Mouse (Mus musculus) ZHBTc4 (cell line): ENCODE data around the gene Nrd1.

Source experiments
- DNase-seq: peaks from one replicate; pipeline ENCODE4 v3.0.0-alpha.2; 2011; ENCODE audit warnings: low read depth, low spot score

Gene Nrd1

DNA sequence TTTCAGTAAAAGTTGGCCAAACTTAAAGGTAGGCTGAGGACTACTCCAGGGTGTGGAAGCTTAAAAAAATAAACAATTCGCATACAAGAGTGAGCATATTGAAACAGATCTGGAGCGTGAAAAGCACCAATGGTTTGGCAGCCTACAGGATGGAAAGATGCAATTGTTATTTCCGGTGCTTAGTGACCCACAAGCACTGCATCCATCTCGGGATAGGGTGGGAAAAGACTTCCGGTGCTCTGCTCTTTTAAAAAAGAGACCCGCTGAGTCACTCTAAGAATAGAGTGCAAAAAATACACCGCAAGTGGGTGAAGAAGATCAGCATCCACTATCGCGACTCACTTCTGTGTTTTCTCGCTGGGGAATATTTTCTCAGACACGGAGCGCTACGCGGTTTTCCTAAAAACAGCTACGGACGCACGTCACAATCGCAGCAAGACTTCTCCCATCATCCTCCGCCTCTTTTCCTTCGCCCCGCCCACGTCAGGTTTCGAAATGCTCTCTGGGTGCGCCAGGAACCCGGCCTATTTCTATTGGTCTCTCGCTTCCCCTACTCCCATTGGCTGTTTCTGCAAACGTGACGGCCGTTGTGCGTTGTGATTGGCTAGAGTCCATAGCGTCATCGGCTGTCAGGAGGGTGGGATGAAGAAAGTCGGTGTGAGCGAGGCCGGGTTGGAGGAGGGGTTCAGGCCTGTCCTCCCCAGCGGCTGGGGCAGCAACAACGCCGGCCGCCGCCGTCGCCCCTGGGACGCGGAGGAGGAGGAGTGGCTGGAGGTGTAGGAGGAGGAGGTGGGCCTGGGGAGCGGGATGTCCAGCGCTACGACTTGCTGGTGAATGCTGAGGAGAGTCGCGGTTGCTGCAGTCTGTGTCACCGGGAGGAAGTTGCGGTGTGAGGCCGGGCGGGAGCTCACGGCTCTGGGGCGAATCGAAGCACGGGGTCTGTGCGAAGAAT, at the start of gene Nrd1:
Gene Nrd1, plus strand, starts transcription at position 657 of the 952 bp plus-strand sequence.
- peak; percentile 99 for DNase-seq

DNA sequence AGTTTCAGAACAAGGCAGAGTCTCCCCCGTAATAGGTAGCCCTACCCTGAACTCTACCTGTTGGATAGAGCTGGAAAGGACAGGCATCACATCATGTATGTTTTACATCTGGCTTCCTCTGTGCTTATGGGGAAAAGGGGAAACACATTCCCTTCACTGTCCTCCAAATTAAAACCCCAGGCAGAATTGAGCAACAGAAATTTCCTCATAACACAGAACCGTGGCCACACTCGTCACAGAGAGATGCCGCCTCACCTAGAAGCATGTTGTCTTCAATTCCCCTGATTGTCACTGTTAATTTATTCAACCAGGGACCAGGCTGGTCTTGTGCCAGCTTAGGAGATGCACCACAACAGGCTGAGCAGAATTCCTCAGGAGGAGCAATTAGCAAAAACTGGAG, 48.8 kb upstream of the Nrd1 start:
- no peak for DNase-seq

DNA sequence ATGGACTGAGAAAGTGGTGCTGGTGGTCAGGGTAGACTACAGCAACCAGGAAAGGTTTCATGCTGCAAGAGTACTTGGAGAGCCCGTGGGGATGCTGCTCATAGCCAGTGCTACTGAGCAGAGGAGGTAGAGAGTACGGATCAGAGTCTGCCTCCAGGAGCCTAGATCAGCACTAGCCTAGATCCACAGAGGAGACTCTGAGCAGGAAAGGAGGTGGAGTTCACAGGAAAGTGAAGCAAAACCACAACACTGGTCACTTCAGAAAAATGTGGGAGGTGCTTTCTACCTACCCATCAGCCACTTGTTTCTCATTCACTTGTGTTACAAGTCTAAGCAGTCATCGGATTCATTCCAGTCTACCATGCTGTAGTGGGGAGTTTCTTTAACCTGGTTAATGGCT, 40.8 kb upstream of the Nrd1 start:
- no peak for DNase-seq

DNA sequence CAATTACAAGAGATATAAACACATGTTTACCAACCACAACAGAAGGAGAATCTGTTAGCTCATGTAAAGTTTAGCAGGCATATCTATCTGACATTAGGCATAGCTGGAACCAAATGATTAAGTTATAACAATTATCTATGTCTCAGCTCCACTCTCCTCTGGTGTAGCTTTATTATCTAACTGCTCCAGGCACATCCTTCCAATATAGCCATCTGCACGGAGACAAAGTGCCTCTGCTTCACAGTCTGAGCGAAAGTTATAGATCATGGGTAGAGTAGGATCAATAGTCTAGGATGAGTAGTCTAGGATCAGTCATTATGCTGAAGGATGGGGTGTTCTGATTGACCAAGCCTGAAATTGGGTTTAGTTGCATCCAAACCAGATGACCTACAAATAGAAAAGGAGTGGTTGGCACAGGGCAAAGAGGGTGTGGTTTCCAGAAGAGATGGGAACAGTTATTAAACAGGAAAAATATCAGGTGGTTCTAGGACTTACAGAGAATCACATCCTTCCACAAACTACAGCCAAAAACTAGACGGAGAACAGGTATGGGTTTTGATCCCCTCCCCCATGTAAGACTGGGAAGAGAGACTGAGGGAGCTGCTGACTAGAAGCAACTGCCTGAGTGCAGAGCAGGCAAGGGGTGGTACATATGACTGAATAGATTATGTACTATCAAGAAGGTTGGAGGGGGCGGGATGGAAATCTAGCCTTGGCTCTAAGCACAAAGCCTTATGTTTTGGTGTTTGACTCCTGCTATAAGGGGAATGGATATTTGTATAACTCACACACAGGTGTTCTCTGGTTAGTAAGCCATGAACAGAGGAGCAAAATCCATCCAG, 39.6 kb upstream of the Nrd1 start:
- DNase-seq: no peak

GRCm38 (mm10) chr4:108963017-108963416, 37.4 kb upstream of the Nrd1 start:
- DNase-seq: no peak

- no peak for DNase-seq
These were observed 30.9 kb upstream of the Nrd1 start for GRCm38 (mm10) chr4:108969517-108969916.

DNA sequence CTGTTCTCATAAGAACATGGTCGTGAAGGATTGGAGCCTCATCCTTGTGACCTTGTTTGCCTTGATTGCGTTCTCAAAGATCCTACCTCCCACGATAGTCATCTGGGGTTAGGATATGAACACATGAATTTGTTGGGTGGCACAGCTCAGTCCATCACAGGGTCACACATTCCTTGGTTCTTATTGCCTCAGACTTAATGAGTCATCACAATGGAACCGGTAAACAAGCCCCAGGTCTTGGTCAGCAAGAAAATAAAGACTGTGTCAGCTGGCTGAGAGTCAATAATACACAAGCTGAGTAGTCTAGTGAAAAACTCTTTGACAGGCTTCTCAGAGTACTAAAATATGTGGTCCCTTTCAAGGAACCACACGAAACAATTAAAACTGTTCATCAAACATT, 29.4 kb upstream of the Nrd1 start:
- no peak for DNase-seq

- peak; percentile 73 for DNase-seq
These were observed 23.9 kb upstream of the Nrd1 start for GRCm38 (mm10) chr4:108976458-108977071.

DNA sequence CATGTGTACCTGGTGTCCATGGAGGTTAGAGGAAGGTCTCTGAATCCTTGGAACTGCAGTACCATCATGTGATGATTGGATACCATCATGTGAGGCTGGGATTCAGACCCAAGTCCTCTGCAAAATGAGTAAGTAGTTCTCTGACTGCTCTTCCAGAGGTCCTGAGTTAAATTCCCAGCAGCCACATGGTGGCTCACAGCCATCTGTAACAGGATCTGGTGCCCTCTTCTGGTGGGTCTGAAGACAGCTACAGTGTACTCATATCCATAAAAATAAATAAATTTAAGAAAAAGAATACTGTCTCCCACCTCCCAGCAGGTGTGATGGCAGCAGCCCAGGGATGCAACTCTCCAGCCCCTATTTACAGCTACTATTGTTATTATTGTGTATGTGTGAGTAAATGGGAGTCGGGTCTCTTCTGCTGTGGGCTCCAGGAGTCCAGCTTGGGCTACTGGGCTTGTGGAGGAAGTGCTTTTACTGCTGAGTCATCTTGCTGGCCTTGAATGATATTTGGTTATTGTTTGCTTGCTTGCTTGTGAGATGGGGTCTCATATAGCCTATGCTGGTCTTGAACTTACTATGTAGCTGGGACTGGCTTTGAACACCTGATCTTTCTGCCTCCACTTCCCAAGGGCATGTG, 13.5 kb upstream of the Nrd1 start:
- peak; percentile 68 for DNase-seq

DNA sequence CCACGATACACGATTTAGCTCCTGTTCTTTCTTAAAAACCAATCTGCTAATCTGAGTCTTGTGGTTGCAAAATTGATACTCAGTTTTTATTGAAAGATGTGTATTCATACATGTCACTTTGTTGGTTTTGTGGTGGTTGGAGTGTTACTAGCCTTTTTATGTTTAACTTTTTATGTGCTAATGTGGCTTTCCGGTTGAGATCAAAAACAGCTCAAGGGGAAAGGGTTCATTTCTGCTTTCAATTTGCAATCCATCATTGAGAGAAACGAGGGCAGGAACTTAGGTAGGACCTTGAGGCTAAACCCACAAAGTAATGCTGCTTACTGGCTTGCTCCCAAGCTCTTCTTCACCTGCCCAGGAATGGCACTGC, 13.0 kb upstream of the Nrd1 start:
- no peak for DNase-seq

DNA sequence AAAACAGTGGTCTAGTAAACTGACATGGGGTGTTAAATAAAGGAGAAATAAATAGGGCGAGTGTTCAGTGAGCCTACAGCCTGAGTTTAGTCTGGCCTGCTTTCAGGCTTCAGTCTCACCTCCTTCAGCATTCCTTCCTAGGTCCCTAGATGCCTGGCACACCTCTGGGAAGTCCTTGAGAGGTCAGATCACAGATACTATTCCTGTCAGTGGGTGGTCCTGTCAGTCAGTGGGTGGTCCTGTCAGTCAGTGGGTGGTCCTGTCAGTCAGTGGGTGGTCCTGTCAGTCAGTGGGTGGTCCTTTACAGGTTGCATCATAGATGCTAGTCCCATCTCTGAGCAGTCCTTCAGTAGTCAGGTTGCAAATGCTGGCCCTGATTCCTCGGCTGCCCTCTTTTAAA, 11.0 kb upstream of the Nrd1 start:
- DNase-seq: peak; percentile 78

- DNase-seq: peak; percentile 46
These were observed 10.4 kb upstream of the Nrd1 start for GRCm38 (mm10) chr4:108990032-108990431.

- no peak for DNase-seq
These were observed 9.9 kb upstream of the Nrd1 start for GRCm38 (mm10) chr4:108990571-108990970.

DNA sequence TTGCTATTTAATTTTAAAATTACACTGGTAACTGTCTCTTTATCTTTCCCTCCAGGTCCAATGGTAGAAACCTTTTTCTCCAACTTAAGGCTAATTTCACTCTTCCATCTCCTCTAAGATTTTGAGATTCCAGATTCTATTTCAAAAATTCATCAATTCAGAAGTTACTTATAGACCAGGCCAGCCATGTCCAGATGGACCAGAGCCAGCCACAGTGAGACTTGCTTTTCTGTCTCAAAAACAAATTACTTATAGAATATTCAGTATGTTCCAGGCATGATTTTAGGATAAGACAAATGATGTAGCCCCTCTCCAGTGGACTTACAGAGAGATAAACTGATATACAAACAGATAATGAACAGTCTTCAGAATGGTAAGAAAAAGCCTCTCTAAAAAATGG, 8.6 kb upstream of the Nrd1 start:
- no peak for DNase-seq

GRCm38 (mm10) chr4:108992978-108993377, 7.5 kb upstream of the Nrd1 start:
- DNase-seq: no peak

GRCm38 (mm10) chr4:109000961-109001360, 506 bp downstream of the Nrd1 start:
- DNase-seq: no peak

GRCm38 (mm10) chr4:109008046-109008445, 7.6 kb downstream of the Nrd1 start:
- DNase-seq: no peak

GRCm38 (mm10) chr4:109014091-109014490, 13.6 kb downstream of the Nrd1 start:
- DNase-seq: no peak

GRCm38 (mm10) chr4:109017441-109017840, 17.0 kb downstream of the Nrd1 start:
- no peak for DNase-seq

DNA sequence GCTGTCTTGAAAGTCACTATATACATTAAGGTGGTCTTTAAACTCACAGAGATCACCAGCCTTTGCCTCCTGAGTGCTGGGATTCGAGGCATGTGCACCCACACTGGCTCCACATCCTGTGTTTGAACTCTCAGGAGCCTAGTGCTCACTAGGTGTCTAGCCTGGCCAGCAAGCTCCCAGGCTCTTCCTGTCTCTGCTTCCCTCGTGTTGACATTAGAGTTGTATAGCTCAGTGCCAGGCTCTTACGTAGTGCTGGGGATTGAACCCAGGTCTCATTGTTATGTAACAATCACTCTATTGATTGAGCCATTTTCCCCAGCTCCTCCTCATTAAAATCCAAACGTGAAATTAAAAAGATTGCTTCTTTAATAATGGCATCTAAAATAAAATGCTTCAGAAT, 18.8 kb downstream of the Nrd1 start:
- DNase-seq: no peak

DNA sequence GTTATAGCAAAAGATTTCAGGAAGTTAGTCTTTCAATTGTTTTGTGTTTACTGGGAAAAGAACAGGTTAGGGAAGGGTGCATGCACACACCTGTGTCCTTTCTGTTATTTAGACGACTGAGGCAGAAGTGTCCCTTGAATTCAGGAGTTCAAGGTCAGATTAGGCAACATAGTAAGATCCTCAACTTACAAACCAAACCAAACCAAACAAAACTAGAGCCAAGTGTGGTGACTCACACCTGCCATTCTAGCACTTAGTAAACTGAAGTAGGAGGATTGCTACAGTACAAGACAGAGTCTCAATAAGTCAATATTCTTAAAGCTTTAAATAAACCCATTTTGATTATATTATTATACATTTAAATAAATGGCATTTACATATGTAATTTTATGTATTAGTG, 21.5 kb downstream of the Nrd1 start:
- DNase-seq: no peak

DNA sequence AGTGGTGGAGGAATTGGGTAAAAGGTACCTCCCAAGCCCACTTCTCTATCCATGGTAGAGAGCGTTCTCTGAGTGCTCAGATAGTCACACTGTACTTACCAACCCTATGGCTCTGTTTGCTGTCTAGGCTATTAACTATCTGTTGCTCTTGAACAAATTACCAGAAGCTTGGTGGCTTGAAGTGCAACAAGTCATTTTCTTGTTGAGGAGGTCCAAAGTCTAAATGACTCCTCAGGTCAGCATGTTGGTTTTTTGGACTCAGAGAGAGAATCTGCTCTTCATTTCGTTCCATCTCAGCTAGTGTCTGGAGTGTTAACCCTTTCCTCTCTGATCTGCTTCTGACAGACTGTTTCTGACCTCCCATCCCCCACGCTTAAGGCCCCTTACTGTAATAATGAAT, 24.6 kb downstream of the Nrd1 start:
- no peak for DNase-seq
